Mouse (Mus musculus): ENCODE data around the gene Sh3glb2. TPM values are rescaled to one million over a fixed set of nuclear protein-coding genes. Genes with fewer than 3 reads are reported as not detected.

Sh3glb2 gene
- polyA plus RNA-seq, 1 experiment from 2014 or later: 105 TPM

DNA sequence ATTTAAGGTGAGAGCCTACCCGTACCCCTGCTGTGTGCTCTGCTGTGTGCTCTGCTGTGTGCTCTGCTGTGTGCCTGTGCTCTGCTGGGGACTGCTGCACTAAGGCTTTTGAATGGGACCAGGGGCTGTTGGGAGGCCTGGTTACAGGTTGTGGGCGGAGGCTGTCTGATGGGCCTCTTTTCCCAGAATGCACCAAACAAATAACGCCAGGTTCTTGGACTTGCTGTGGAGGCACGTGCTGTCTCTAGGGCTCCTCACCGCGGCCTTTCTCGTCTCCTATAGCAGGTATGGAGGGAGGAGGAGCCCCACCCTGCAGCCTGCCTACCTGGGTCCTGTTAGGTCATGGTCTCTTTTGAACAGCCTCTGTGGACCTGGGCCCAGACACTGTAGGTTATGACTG, 37.1 kb upstream of the Sh3glb2 start:
- Histone ChIP-seq H3K27ac (no peak overlapping the region), H3K4me2 (no peak overlapping the region), H3K4me3 (no peak overlapping the region), H3K4me1 (replicated peaks) (peaks cover 33% of the 10 kb centered on the region), H3K27me3 (no peaks in the 10 kb centered on the region), H3K36me3 (peaks cover 41% of the 10 kb centered on the region; the same call in 1 of the 2 replicates), H3K9me3 (replicated peaks) (no peaks in the 10 kb centered on the region), H3K9ac (no peak overlapping the region)
- ATAC-seq (replicated peaks; ENCODE audit: insufficient number of reproducible peaks, insufficient read depth, low FRiP score, low read depth): no peak
- 84% methylated on average over 7 of the region's 7 CpGs for WGBS

GRCm38 (mm10) chr2:30395757-30396156, 36.6 kb upstream of the Sh3glb2 start:
- ATAC-seq (replicated peaks; ENCODE audit: insufficient number of reproducible peaks, insufficient read depth, low FRiP score, low read depth): no peak
- peaks cover 41% of the 10 kb centered on the region; the same call in 1 of the 2 replicates for H3K36me3 ChIP-seq
- no peak overlapping the region for H3K27ac ChIP-seq
- H3K9me3 ChIP-seq (replicated peaks): no peaks in the 10 kb centered on the region
- no peak overlapping the region for H3K4me3 ChIP-seq
- no peaks in the 10 kb centered on the region for H3K27me3 ChIP-seq
- no peak overlapping the region for H3K4me2 ChIP-seq
- peaks cover 38% of the 10 kb centered on the region for H3K4me1 ChIP-seq (replicated peaks)
- WGBS: 90% methylated on average over 7 of the region's 7 CpGs
- no peak overlapping the region for H3K9ac ChIP-seq

- 41% methylated on average over 1 of the region's 1 CpGs for WGBS
- Histone ChIP-seq H3K4me1 (replicated peaks) (peaks cover 27% of the 10 kb centered on the region), H3K4me2 (peak overlapping the region; percentile 84), H3K9me3 (replicated peaks) (no peaks in the 10 kb centered on the region), H3K4me3 (peak overlapping the region; percentile 67), H3K36me3 (peaks cover 26% of the 10 kb centered on the region; the same call in 1 of the 2 replicates), H3K27me3 (no peaks in the 10 kb centered on the region), H3K27ac (peak overlapping the region; percentile 91), H3K9ac (peak overlapping the region; percentile 70)
- no peak for ATAC-seq (replicated peaks; ENCODE audit: insufficient number of reproducible peaks, insufficient read depth, low FRiP score, low read depth)
These were observed 34.2 kb upstream of the Sh3glb2 start for GRCm38 (mm10) chr2:30393370-30393656.

DNA sequence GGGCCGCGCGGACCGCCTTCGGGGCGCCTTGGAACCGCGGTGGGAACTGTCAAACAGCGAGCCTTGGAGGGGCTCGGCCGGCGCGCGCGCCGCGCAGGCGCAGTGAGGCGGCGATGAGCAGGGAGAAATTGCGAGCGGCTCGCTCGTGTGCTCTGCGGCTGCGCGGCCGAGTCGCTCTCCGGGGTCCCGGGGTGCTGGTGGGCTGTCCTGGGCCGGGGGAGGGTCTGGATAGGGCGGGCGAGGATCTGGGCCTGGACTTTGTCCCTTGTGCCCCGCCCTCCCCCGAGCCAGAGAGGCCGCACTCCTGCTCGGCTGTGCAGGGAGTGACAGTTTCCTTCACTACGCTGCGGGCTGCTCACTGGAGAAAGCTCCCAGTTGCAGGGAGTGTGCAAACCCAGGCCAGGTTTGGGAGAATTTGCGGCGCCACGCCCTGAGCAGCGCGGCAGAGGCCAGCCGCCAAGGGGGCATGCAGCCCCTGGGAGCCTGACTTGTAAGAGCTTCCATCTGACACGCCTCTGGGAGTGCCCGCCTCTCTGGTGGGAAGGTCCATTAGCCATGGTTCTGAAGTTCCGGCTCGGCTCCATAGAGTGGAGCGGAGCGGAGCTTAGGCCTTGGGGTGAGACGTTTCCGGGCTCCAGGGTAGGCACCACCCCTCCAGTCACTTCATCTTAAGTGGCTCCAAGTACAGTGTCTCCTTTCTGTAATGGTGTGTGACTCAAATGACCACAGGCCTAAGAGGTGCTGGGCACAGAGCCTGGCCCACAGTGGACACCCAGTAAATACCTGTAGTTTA, 33.6 kb upstream of the Sh3glb2 start:
- WGBS: under 1% methylated on average over 53 of the region's 54 CpGs

GRCm38 (mm10) chr2:30392114-30392576, 33.0 kb upstream of the Sh3glb2 start, which contains the start of gene Dolpp1:
Dolpp1 (plus strand) TSS chr2:30392254.
- H3K4me1 ChIP-seq (replicated peaks): peaks cover 27% of the 10 kb centered on the region
- 0% methylated on average over 40 of the region's 40 CpGs for WGBS
- H3K4me3 ChIP-seq: peak within 1 kb of the TSS; percentile 67
- ATAC-seq (replicated peaks; ENCODE audit: insufficient number of reproducible peaks, insufficient read depth, low FRiP score, low read depth): peak; percentile 97
- peaks cover 15% of the 10 kb centered on the region; the same call in 1 of the 2 replicates for H3K36me3 ChIP-seq
- H3K27ac ChIP-seq: peak within 1 kb of the TSS; percentile 91
- no peaks in the 10 kb centered on the region for H3K9me3 ChIP-seq (replicated peaks)
- H3K27me3 ChIP-seq: no peaks in the 10 kb centered on the region
- H3K9ac ChIP-seq: peak within 1 kb of the TSS; percentile 70
- H3K4me2 ChIP-seq: peak within 1 kb of the TSS; percentile 84

More for the DNA sequence above, 33.6 kb upstream of the Sh3glb2 start:
- peak; percentile 76 for ATAC-seq (replicated peaks; ENCODE audit: insufficient number of reproducible peaks, insufficient read depth, low FRiP score, low read depth)
- peaks cover 21% of the 10 kb centered on the region; the same call in 1 of the 2 replicates for H3K36me3 ChIP-seq
- H3K4me3 ChIP-seq: peak overlapping the region; percentile 67
- peaks cover 27% of the 10 kb centered on the region for H3K4me1 ChIP-seq (replicated peaks)
- H3K27ac ChIP-seq: peak overlapping the region; percentile 91
- H3K27me3 ChIP-seq: no peaks in the 10 kb centered on the region
- H3K9me3 ChIP-seq (replicated peaks): no peaks in the 10 kb centered on the region
- H3K9ac ChIP-seq: peak overlapping the region; percentile 70
- peak overlapping the region; percentile 84 for H3K4me2 ChIP-seq

DNA sequence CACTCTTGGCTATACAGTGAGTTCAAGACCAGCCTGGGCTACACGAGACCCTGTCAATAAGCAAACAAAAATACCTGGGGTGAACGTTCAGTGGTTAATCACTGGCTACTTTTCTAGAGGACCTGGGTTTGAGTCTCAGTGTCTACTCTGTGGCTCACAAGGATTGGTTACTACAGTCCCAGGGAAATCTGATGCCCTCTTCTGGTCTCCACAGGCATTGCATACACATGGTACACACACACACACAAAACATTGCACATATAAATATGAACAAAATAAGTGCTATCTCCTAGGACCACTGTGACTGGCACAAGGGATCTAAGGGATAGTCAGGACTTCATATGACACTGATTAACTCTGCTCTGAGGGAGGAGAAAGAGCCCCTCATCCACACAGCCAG, 29.9 kb upstream of the Sh3glb2 start:
- WGBS: 90% methylated on average over 2 of the region's 2 CpGs

DNA sequence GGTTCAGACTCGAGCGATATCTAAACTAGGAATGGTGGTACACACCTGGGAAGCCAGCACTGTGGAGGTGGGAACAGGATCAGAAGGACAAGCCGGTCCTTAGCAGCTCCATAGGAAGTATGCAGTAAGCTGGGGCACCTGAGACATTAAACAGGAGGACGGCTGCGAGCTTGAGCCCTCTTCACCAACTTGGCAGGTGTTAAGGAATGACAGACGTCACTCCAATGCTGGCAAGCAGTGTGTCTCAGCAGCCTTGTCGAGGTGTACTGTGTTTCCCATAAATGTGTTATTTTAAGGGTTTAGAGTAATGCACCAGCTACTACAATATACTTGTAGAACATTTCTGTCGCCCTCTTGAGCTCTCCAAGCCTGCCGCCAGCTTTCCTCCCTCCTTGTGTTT, 27.8 kb upstream of the Sh3glb2 start:
- H3K9ac ChIP-seq: no peak overlapping the region
- H3K4me1 ChIP-seq (replicated peaks): peaks cover 10% of the 10 kb centered on the region; the same call in 1 of the 2 replicates
- no peak for ATAC-seq (replicated peaks; ENCODE audit: insufficient number of reproducible peaks, insufficient read depth, low FRiP score, low read depth)
- no peaks in the 10 kb centered on the region for H3K27me3 ChIP-seq
- H3K27ac ChIP-seq: no peak overlapping the region
- H3K4me3 ChIP-seq: no peak overlapping the region
- 78% methylated on average over 9 of the region's 9 CpGs for WGBS
- peaks cover 42% of the 10 kb centered on the region for H3K36me3 ChIP-seq
- H3K4me2 ChIP-seq: no peak overlapping the region
- H3K9me3 ChIP-seq (replicated peaks): no peaks in the 10 kb centered on the region

More for the DNA sequence above, 29.9 kb upstream of the Sh3glb2 start:
- Histone ChIP-seq H3K27ac (no peak overlapping the region), H3K4me1 (replicated peaks) (peaks cover 23% of the 10 kb centered on the region), H3K36me3 (peaks cover 21% of the 10 kb centered on the region), H3K4me2 (no peak overlapping the region), H3K4me3 (no peak overlapping the region), H3K9ac (no peak overlapping the region), H3K9me3 (replicated peaks) (no peaks in the 10 kb centered on the region), H3K27me3 (no peaks in the 10 kb centered on the region)
- no peak for ATAC-seq (replicated peaks; ENCODE audit: insufficient number of reproducible peaks, insufficient read depth, low FRiP score, low read depth)

GRCm38 (mm10) chr2:30385591-30385990, 26.5 kb upstream of the Sh3glb2 start:
- Histone ChIP-seq H3K27ac (no peak overlapping the region), H3K9ac (no peak overlapping the region), H3K9me3 (replicated peaks) (no peaks in the 10 kb centered on the region), H3K27me3 (no peaks in the 10 kb centered on the region), H3K4me2 (no peak overlapping the region), H3K4me1 (replicated peaks) (no peaks in the 10 kb centered on the region), H3K36me3 (peaks cover 55% of the 10 kb centered on the region), H3K4me3 (no peak overlapping the region)
- 84% methylated on average over 4 of the region's 4 CpGs for WGBS
- ATAC-seq (replicated peaks; ENCODE audit: insufficient number of reproducible peaks, insufficient read depth, low FRiP score, low read depth): 0 out of 2 replicates have a peak, but pooled peaks have one; percentile 4

DNA sequence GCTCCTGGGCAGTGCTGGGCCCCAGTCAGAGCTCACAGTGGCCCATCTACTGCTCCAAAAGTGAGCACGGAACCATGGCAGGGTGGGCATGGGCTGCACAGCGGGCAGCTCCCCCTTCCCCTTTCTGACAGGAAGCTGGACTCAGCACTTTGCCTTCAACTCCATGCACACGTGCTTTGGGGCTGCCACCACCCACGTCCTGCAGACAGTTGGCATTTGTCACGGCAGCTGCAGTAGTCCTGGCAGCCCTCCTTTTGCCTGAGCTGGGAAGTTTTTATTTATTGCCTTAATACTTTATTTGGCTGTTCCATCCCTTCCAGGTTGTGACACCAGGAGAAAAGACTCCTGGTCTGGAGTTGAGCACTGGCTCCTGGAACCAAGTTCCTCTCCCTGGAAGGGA, 25.7 kb upstream of the Sh3glb2 start:
- Histone ChIP-seq H3K4me3 (no peak overlapping the region), H3K4me1 (replicated peaks) (no peaks in the 10 kb centered on the region), H3K4me2 (no peak overlapping the region), H3K36me3 (peaks cover 60% of the 10 kb centered on the region), H3K9ac (no peak overlapping the region), H3K27ac (no peak overlapping the region), H3K27me3 (no peaks in the 10 kb centered on the region), H3K9me3 (replicated peaks) (no peaks in the 10 kb centered on the region)
- 71% methylated on average over 5 of the region's 5 CpGs for WGBS
- no peak for ATAC-seq (replicated peaks; ENCODE audit: insufficient number of reproducible peaks, insufficient read depth, low FRiP score, low read depth)

- Histone ChIP-seq H3K9me3 (replicated peaks) (no peaks in the 10 kb centered on the region), H3K27ac (no peak overlapping the region), H3K27me3 (no peaks in the 10 kb centered on the region), H3K4me1 (replicated peaks) (no peaks in the 10 kb centered on the region), H3K9ac (no peak overlapping the region), H3K36me3 (peaks cover 95% of the 10 kb centered on the region), H3K4me2 (no peak overlapping the region), H3K4me3 (no peak overlapping the region)
- WGBS: 95% methylated on average over 4 of the region's 4 CpGs
- ATAC-seq (replicated peaks; ENCODE audit: insufficient number of reproducible peaks, insufficient read depth, low FRiP score, low read depth): no peak
These were observed 22.2 kb upstream of the Sh3glb2 start for GRCm38 (mm10) chr2:30381377-30381725.

DNA sequence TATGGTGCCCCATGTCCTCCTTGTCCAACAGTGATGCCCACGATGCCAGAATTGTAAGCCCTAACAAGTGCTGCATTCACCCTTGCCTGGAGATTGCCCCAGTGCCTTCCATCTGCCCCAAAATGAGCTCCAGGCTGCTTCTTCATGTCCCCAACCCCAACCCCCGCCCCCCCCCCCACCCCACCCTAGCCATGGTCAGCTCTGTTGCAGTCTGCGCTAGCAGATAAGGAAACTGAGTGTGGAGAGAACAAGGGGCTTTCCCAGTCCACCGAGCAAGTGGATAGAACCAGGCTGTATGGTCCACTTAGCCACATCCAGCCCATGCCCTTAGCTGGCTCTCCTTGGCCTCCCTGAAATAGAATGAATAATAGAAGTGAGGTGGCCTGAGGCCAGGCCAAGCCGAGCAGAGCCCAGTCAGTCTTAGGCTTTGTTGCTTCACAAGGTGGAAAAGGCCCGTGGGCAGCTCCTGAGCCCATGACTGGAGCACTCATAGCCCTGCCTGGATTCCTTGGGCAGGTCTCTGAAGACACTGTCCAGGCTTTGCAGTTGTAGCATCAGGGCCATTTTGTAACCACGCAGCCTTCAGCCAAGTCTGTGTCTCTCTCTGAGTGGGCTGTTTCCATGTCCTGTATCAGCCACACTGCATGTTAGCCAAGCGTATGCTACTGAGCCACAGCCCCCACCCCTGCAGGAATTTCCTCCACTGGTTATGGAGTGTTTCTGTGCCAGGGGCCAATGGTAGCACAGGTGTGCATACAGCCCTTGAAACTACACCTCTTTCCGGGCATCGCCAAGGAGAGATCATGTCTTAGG, 21.6 kb upstream of the Sh3glb2 start:
- Histone ChIP-seq H3K27me3 (no peaks in the 10 kb centered on the region), H3K36me3 (peaks cover 97% of the 10 kb centered on the region), H3K4me3 (no peak overlapping the region), H3K27ac (no peak overlapping the region), H3K4me2 (no peak overlapping the region), H3K4me1 (replicated peaks) (no peaks in the 10 kb centered on the region), H3K9ac (no peak overlapping the region), H3K9me3 (replicated peaks) (no peaks in the 10 kb centered on the region)
- ATAC-seq (replicated peaks; ENCODE audit: insufficient number of reproducible peaks, insufficient read depth, low FRiP score, low read depth): no peak
- WGBS: 85% methylated on average over 10 of the region's 10 CpGs

Measured in heart, embryonic 15.5 days (tissue).